Mouse (Mus musculus) lung, postnatal 0 days (tissue): ENCODE data around the gene Baiap2.

Source experiments
- CTCF ChIP-seq: IDR thresholded peaks from 2 replicates; pipeline ENCODE4 v1.5.1; 2016; ENCODE audit warnings: antibody characterized with exemption, mild to moderate bottlenecking
- EP300 ChIP-seq: IDR thresholded peaks from 2 replicates; pipeline ENCODE4 v1.6.1; 2016; ENCODE audit warnings: antibody characterized with exemption, mild to moderate bottlenecking, control low read depth

DNA sequence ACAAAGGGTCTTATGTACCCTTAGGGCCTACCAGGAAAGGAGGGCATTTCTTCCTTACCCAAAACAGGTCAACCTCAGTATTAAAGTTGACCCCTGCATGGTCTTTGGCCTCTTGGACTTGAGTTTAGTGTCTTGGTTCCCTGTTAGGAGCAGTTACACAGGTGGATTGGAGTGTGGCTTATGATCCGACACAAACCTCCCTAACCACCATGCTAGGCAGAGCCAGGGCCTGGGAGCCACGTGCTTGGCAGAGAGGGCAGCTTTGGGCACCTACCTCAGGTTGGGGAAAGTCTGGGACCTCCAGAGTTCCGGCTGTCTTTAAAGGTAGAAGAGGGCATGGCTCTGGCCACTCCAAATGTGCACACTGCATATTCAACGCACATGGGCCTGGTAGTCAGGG lies 23.1 kb upstream of the Baiap2 start:
- TF ChIP-seq CTCF (no peak), EP300 (no peak)
